Mouse (Mus musculus) spleen, adult 2 months (tissue): ENCODE measurements at regions not wholly inside any gene's neighbourhood (a gene's known extent, or its start where the extent isn't known, plus 50 kb on each side); places are given as distances from the start of the nearest gene placed in this dataset.

ENCODE experiments used
- DNase-seq, 2 experiments: peaks; one replicate each; pipeline versions ENCODE4 v3.0.0 to v3.0.0-alpha.2; 2012 to 2021; ENCODE audit warnings: low spot score in 2 of 2, low read depth in 1 of 2
- H3K27ac ChIP-seq: fragments of 200-500 bp; 2 replicates; pipeline ENCODE4 v1.5.1; 2012; ENCODE audit warnings: low read length, inconsistent platforms; ENCODE audit not compliant: insufficient read depth
- H3K27me3 ChIP-seq: fragments of 200-500 bp; 2 replicates; pipeline ENCODE4 v1.6.1; 2012; ENCODE audit warnings: mild to moderate bottlenecking, moderate library complexity, low read length, inconsistent platforms; ENCODE audit not compliant: control insufficient read depth, insufficient read depth
- H3K36me3 ChIP-seq: fragments of 200-500 bp; 2 replicates; pipeline ENCODE4 v1.6.1; 2012; ENCODE audit warnings: mild to moderate bottlenecking, low read length, inconsistent platforms; ENCODE audit not compliant: control insufficient read depth, insufficient read depth
- H3K4me1 ChIP-seq: fragments of 200-500 bp; 2 replicates; pipeline ENCODE4 v1.6.1; 2011; ENCODE audit warnings: inconsistent platforms; ENCODE audit not compliant: control insufficient read depth, insufficient read depth, insufficient read length
- H3K4me3 ChIP-seq: fragments of 200-500 bp; 2 replicates; pipeline ENCODE4 v1.5.1; 2011; ENCODE audit warnings: mild to moderate bottlenecking, inconsistent platforms; ENCODE audit not compliant: insufficient read depth, insufficient read length; ENCODE audit errors: extremely low read depth
- CTCF ChIP-seq: fragments of 200-500 bp; IDR thresholded peaks from 2 replicates; pipeline ENCODE4 v1.5.1; 2011; ENCODE audit warnings: mild to moderate bottlenecking, inconsistent platforms; ENCODE audit not compliant: insufficient read depth, insufficient read length, insufficient replicate concordance; ENCODE audit errors: extremely low read depth
- POLR2A ChIP-seq: fragments of 200-500 bp; IDR thresholded peaks from 2 replicates; pipeline ENCODE4 v1.6.1; 2011; ENCODE audit warnings: low read depth, low read length, inconsistent platforms
- WGBS: fragments of 180-500 bp; shearing (Covaris S2); methylation state at CpG from one replicate; pipeline ENCODE4 v1.1.7; 2018; 5-methylcytosine and 5-hydroxymethylcytosine counted together

- H3K4me3 ChIP-seq: no peak overlapping the region
- DNase-seq: no peak
- no peak overlapping the region for H3K27ac ChIP-seq
- H3K4me1 ChIP-seq: no peaks in the 10 kb centered on the region
- TF ChIP-seq CTCF: no peak
- TF ChIP-seq POLR2A: no peak
- no peaks in the 10 kb centered on the region for H3K36me3 ChIP-seq
- H3K27me3 ChIP-seq: no peaks in the 10 kb centered on the region
- WGBS: 57% methylated on average over 6 of the region's 6 CpGs
These were observed 128.9 kb downstream of the Sec61b start for GRCm38 (mm10) chr4:47603378-47603777.

GRCm38 (mm10) chr4:47603847-47604397 is 129.5 kb downstream of the Sec61b start:
- Histone ChIP-seq H3K27ac (no peak overlapping the region), H3K4me3 (no peak overlapping the region), H3K27me3 (no peaks in the 10 kb centered on the region), H3K4me1 (no peaks in the 10 kb centered on the region), H3K36me3 (no peaks in the 10 kb centered on the region)
- DNase-seq: no peak
- TF ChIP-seq POLR2A (no peak), CTCF (no peak)
- 10% methylated on average over 14 of the region's 14 CpGs for WGBS

- Histone ChIP-seq H3K36me3 (no peaks in the 10 kb centered on the region), H3K27me3 (no peaks in the 10 kb centered on the region), H3K27ac (no peak overlapping the region), H3K4me3 (no peak overlapping the region), H3K4me1 (no peaks in the 10 kb centered on the region)
- no peak for DNase-seq
- 62% methylated on average over 4 of the region's 4 CpGs for WGBS
- TF ChIP-seq POLR2A (no peak), CTCF (no peak)
These were observed 131.2 kb downstream of the Sec61b start for GRCm38 (mm10) chr4:47605676-47606075.

- WGBS: 78% methylated on average over 5 of the region's 5 CpGs
- Histone ChIP-seq H3K27me3 (no peaks in the 10 kb centered on the region), H3K4me3 (no peak overlapping the region), H3K27ac (no peak overlapping the region), H3K36me3 (no peaks in the 10 kb centered on the region), H3K4me1 (no peaks in the 10 kb centered on the region)
- TF ChIP-seq POLR2A: no peak
- TF ChIP-seq CTCF: no peak
- DNase-seq: no peak
These were observed 134.2 kb downstream of the Sec61b start for GRCm38 (mm10) chr4:47608673-47609072.

- TF ChIP-seq POLR2A: no peak
- no peak for TF ChIP-seq CTCF
- DNase-seq: no peak
- Histone ChIP-seq H3K27me3 (no peaks in the 10 kb centered on the region), H3K27ac (no peak overlapping the region), H3K4me1 (no peaks in the 10 kb centered on the region), H3K36me3 (no peaks in the 10 kb centered on the region), H3K4me3 (no peak overlapping the region)
- 86% methylated on average over 5 of the region's 5 CpGs for WGBS
These were observed 136.5 kb downstream of the Sec61b start for GRCm38 (mm10) chr4:47610913-47611312.

- 85% methylated on average over 3 of the region's 3 CpGs for WGBS
- no peak overlapping the region for H3K27ac ChIP-seq
- H3K4me3 ChIP-seq: no peak overlapping the region
These were observed 142.1 kb downstream of the Sec61b start for GRCm38 (mm10) chr4:47616525-47616924.

GRCm38 (mm10) chr4:47620700-47621099 is 146.2 kb downstream of the Sec61b start:
- TF ChIP-seq POLR2A (no peak), CTCF (no peak)

More at GRCm38 (mm10) chr4:47616525-47616924, 142.1 kb downstream of the Sec61b start:
- DNase-seq: no peak
- TF ChIP-seq CTCF: no peak
- no peak for TF ChIP-seq POLR2A
- Histone ChIP-seq H3K36me3 (no peaks in the 10 kb centered on the region), H3K27me3 (no peaks in the 10 kb centered on the region), H3K4me1 (no peaks in the 10 kb centered on the region)

More at GRCm38 (mm10) chr4:47620700-47621099, 146.2 kb downstream of the Sec61b start:
- Histone ChIP-seq H3K36me3 (no peaks in the 10 kb centered on the region), H3K4me3 (no peak overlapping the region), H3K27ac (no peak overlapping the region), H3K4me1 (no peaks in the 10 kb centered on the region), H3K27me3 (no peaks in the 10 kb centered on the region)
- DNase-seq: no peak
- 93% methylated on average over 3 of the region's 3 CpGs for WGBS
